Mouse (Mus musculus) heart, adult 2 months (tissue): ENCODE results near the gene Gm20431. TPM values are rescaled to one million over a fixed set of nuclear protein-coding genes. Genes with fewer than 3 reads are reported as not detected.

Experiments
- DNase-seq, 2 experiments: peaks; one replicate each; pipeline ENCODE4 v3.0.0; 2021
- H3K27ac ChIP-seq: fragments of 200-600 bp; 2 replicates; pipeline ENCODE4 v1.8.1; 2022
- H3K27me3 ChIP-seq: fragments of 200-500 bp; 2 replicates; pipeline ENCODE4 v1.6.1; 2012; ENCODE audit warnings: mild to moderate bottlenecking, low read length, inconsistent platforms, mixed read lengths; ENCODE audit not compliant: control insufficient read depth, insufficient read depth
- H3K36me3 ChIP-seq: fragments of 200-500 bp; 2 replicates; pipeline ENCODE4 v1.6.1; 2012; ENCODE audit warnings: low read length, inconsistent platforms; ENCODE audit not compliant: control insufficient read depth, insufficient read depth
- H3K4me1 ChIP-seq: fragments of 200-500 bp; 2 replicates; pipeline ENCODE4 v1.6.1; 2011; ENCODE audit warnings: low read length; ENCODE audit not compliant: control insufficient read depth, insufficient read depth
- H3K4me3 ChIP-seq: fragments of 200-600 bp; 2 replicates; pipeline ENCODE4 v1.8.1; 2022
- H3K79me2 ChIP-seq: fragments of 200-500 bp; replicated peaks from 2 replicates; pipeline ENCODE4 v1.6.1; 2012; ENCODE audit warnings: mild to moderate bottlenecking, inconsistent platforms, low read length, moderate library complexity, mixed read lengths; ENCODE audit not compliant: control insufficient read depth, insufficient read depth
- H3K9ac ChIP-seq: fragments of 200-500 bp; 2 replicates; pipeline ENCODE4 v1.6.1; 2012; ENCODE audit warnings: low read depth, mild to moderate bottlenecking, control low read depth, inconsistent platforms, low read length, mixed read lengths
- CTCF ChIP-seq: fragments of 200-600 bp; IDR thresholded peaks from 2 replicates; pipeline ENCODE4 v1.8.1; 2022; ENCODE audit warnings: antibody characterized with exemption, mild to moderate bottlenecking, moderate library complexity
- EP300 ChIP-seq: fragments of 200-500 bp; IDR thresholded peaks from 2 replicates; pipeline ENCODE4 v1.6.1; 2011; ENCODE audit warnings: low read depth, low read length, control low read depth; ENCODE audit not compliant: insufficient read depth
- POLR2A ChIP-seq: fragments of 200-500 bp; IDR thresholded peaks from 2 replicates; pipeline ENCODE4 v1.6.1; 2011; ENCODE audit warnings: mild to moderate bottlenecking, low read depth, low read length, control low read depth; ENCODE audit not compliant: insufficient read depth
- WGBS: fragments of 180-500 bp; shearing (Covaris S2); methylation state at CpG from one replicate; pipeline ENCODE4 v1.1.7; 2018; 5-methylcytosine and 5-hydroxymethylcytosine counted together
- intact Hi-C: fragments of 180-260 bp; cut with DNase I; formaldehyde crosslinking; loops from one replicate; pipeline ENCODE4 v1.15.1; 2025
- polyA plus RNA-seq: library from polyadenylated mRNA; depleted of rRNA; stranded (reverse); fragments of >200 nt; gene quantifications from 2 replicates; pipeline ENCODE4 v1.2.3, GENCODE M21; 2012
- total RNA-seq, 2 experiments: library from RNA; stranded (reverse); gene quantifications; 2 replicates each; pipeline ENCODE4 v1.2.3; 2021

The Gm20431 gene
- total and polyA plus RNA-seq, 3 experiments, result 15.6 to 21.0 (median 16.5) TPM

DNA sequence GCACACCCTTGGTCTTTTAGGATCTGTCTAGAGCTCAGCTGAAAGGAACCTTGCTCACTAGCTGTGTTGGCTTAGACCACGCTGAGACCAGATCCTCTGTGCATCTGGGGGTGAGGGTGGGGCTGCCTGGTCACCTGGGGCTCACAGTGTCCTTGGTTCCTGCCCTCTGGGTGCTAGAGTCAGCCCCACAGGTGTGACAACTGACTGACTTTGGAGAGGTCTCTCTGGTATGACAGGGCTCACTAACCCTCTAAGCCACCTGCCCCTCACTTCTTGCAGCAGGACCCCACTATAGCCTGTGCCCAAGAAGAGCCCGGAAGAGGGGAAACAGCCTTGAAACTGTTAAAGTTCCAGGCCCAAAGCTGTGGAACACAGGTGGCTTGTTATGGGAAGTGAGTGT, 58.9 kb downstream of the Gm20431 start:
- peaks cover 3% of the 10 kb centered on the region for H3K4me1 ChIP-seq
- H3K4me3 ChIP-seq, result no peak overlapping the region
- H3K79me2 ChIP-seq, result no peaks in the 10 kb centered on the region
- TF ChIP-seq POLR2A (no peak), CTCF (no peak), EP300 (no peak)
- no peaks in the 10 kb centered on the region for H3K36me3 ChIP-seq
- DNase-seq, result no peak
- H3K27ac ChIP-seq, result no peak overlapping the region
- WGBS, result 84% methylated on average over 2 of the region's 2 CpGs
- H3K9ac ChIP-seq, result no peak overlapping the region
- no peaks in the 10 kb centered on the region for H3K27me3 ChIP-seq
- intact Hi-C loops, result no loop called here

GRCm38 (mm10) chr2:167600481-167600995, 60.8 kb downstream of the Gm20431 start:
- DNase-seq, result no peak
- TF ChIP-seq CTCF (no peak), POLR2A (no peak), EP300 (no peak)
- Histone ChIP-seq H3K79me2 (no peaks in the 10 kb centered on the region), H3K36me3 (no peaks in the 10 kb centered on the region), H3K4me3 (no peak overlapping the region), H3K9ac (no peak overlapping the region), H3K27ac (no peak overlapping the region), H3K27me3 (no peaks in the 10 kb centered on the region), H3K4me1 (peaks cover 7% of the 10 kb centered on the region)
- intact Hi-C loops, result no loop called here
- WGBS, result 76% methylated on average over 8 of the region's 8 CpGs

GRCm38 (mm10) chr2:167599917-167600316, 61.4 kb downstream of the Gm20431 start:
- H3K9ac ChIP-seq, result no peak overlapping the region
- 87% methylated on average over 6 of the region's 6 CpGs for WGBS
- intact Hi-C loops, result loop anchor here (5.0 kb wide), 1 partner anchor 38 kb away; no protein-coding TSS in a partner anchor
- H3K27ac ChIP-seq, result no peak overlapping the region
- no peaks in the 10 kb centered on the region for H3K79me2 ChIP-seq
- no peak for DNase-seq
- no peak overlapping the region for H3K4me3 ChIP-seq
- H3K27me3 ChIP-seq, result no peaks in the 10 kb centered on the region
- H3K4me1 ChIP-seq, result peaks cover 11% of the 10 kb centered on the region
- no peaks in the 10 kb centered on the region for H3K36me3 ChIP-seq
- TF ChIP-seq CTCF, result no peak
- no peak for TF ChIP-seq EP300
- TF ChIP-seq POLR2A, result no peak

GRCm38 (mm10) chr2:167599195-167599594, 62.1 kb downstream of the Gm20431 start:
- DNase-seq, result no peak
- WGBS, result 96% methylated on average over 5 of the region's 5 CpGs
- H3K79me2 ChIP-seq, result no peaks in the 10 kb centered on the region
- TF ChIP-seq POLR2A (no peak), EP300 (no peak), CTCF (no peak)
- no peak overlapping the region for H3K9ac ChIP-seq
- no peaks in the 10 kb centered on the region for H3K27me3 ChIP-seq
- intact Hi-C loops, result loop anchor here (5.0 kb wide), 1 partner anchor 37 kb away; no protein-coding TSS in a partner anchor
- H3K4me1 ChIP-seq, result peaks cover 14% of the 10 kb centered on the region
- H3K4me3 ChIP-seq, result no peak overlapping the region
- no peaks in the 10 kb centered on the region for H3K36me3 ChIP-seq
- no peak overlapping the region for H3K27ac ChIP-seq

GRCm38 (mm10) chr2:167597492-167598186, 63.7 kb downstream of the Gm20431 start:
- DNase-seq, result peak; percentile 65 to 74
- intact Hi-C loops, result loop anchor here (5.0 kb wide), 1 partner anchor 35 kb away; no protein-coding TSS in a partner anchor
- Histone ChIP-seq H3K27me3 (no peaks in the 10 kb centered on the region), H3K79me2 (no peaks in the 10 kb centered on the region), H3K9ac (peak overlapping the region; percentile 35), H3K4me3 (no peak overlapping the region), H3K27ac (peak overlapping the region; percentile 53; the same call in 1 of the 2 replicates), H3K4me1 (peaks cover 22% of the 10 kb centered on the region), H3K36me3 (no peaks in the 10 kb centered on the region)
- TF ChIP-seq CTCF (no peak), EP300 (no peak), POLR2A (no peak)
- 43% methylated on average over 40 of the region's 40 CpGs for WGBS

DNA sequence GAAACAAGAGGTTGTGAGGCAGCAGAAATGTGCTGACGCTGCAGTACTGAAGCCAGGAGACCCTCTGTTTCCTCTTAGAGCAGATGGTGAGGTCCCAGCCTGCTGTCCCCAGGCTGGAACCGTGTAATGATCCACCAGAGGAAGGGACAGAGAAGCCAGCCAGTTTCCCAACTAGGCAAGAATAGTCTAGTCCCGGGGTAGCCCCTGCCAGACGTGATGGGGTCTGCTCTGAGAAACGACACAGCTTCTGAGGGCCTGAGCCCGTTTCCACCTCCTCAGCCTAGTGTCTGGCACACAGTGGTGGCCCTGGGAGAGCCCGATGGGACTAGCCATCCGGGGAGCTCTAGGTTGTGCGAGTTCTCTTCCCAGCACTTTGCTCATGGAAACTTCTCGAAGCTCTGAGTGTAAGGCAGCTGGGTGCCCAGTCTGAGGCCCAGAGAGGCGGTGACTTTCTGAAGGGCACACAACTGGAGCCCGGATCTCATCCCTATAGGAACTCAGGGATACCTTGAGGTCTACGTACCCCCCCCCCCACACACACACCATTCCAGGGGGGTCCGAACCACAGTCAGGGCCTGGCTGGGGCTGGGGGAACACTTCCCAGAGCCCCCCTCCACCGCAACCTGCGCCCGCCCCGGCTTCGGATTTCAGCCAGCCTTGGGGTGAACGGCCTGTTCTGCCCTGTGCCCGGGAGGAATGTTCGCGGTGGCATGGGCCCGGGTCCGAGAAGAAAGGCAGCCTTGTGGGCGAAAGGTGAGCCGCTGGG, 64.4 kb downstream of the Gm20431 start:
- H3K79me2 ChIP-seq, result no peaks in the 10 kb centered on the region
- intact Hi-C loops, result loop anchor here (5.0 kb wide), 1 partner anchor 35 kb away; no protein-coding TSS in a partner anchor
- no peak overlapping the region for H3K4me3 ChIP-seq
- H3K27ac ChIP-seq, result peak overlapping the region; percentile 53
- H3K27me3 ChIP-seq, result no peaks in the 10 kb centered on the region
- peak overlapping the region; percentile 35 for H3K9ac ChIP-seq
- DNase-seq, result peak in 1 of 2 experiments; percentile 39
- H3K36me3 ChIP-seq, result no peaks in the 10 kb centered on the region
- TF ChIP-seq POLR2A (no peak), CTCF (no peak), EP300 (no peak)
- 55% methylated on average over 27 of the region's 27 CpGs for WGBS
- peaks cover 22% of the 10 kb centered on the region for H3K4me1 ChIP-seq
